Mouse (Mus musculus) CH12.LX (cell line): ENCODE measurements around the gene Hoxc10. TPM values are rescaled to one million over a fixed set of nuclear protein-coding genes. Genes with fewer than 3 reads are reported as not detected.
A peak's percentile ranks its signal among the peaks of the same experiment; 100 is the strongest.

Experiments
- DNase-seq: peaks from one replicate; pipeline ENCODE4 v3.0.0-alpha.2; 2013; ENCODE audit errors: extremely low read depth
- H3K27ac ChIP-seq: 2 replicates; pipeline ENCODE4 v1.5.1; 2012; ENCODE audit warnings: low read depth, mild to moderate bottlenecking, control low read depth, moderate library complexity; ENCODE audit not compliant: insufficient read depth
- H3K27me3 ChIP-seq: replicated peaks from 2 replicates; pipeline ENCODE3; 2012; ENCODE audit warnings: inconsistent platforms
- H3K36me3 ChIP-seq, 2 experiments: replicated peaks in 1 of 2; 2 replicates each; pipeline versions ENCODE3 to v1.6.1; 2012; ENCODE audit warnings: inconsistent platforms in 1 of 2, low read length in 1 of 2, mild to moderate bottlenecking in 1 of 2, mixed read lengths in 1 of 2, moderate library complexity in 1 of 2; ENCODE audit not compliant: control insufficient read depth in 1 of 2, insufficient read depth in 1 of 2
- H3K4me1 ChIP-seq, 2 experiments: 2 replicates each; pipeline ENCODE4 v1.6.1; 2012; ENCODE audit warnings: inconsistent platforms in 1 of 2, moderate library complexity in 1 of 2; ENCODE audit not compliant: insufficient read depth in 2 of 2, control insufficient read depth in 1 of 2
- H3K4me2 ChIP-seq: 2 replicates; pipeline ENCODE4 v1.6.1; 2012; ENCODE audit warnings: low read depth, mild to moderate bottlenecking, control low read depth; ENCODE audit not compliant: poor library complexity, insufficient read depth, severe bottlenecking
- H3K4me3 ChIP-seq, 3 experiments: fragments of 150-350 bp in 1 of 3; sonication (generic) in 1 of 3; replicated peaks in 1 of 3; 2 replicates each; pipeline versions ENCODE3 to v1.5.1; 2011 to 2012; ENCODE audit warnings: low read depth in 2 of 3, low read length in 2 of 3, mild to moderate bottlenecking in 2 of 3, moderate library complexity in 2 of 3, control low read depth in 1 of 3, improper control_type of control experiment in 1 of 3, inconsistent platforms in 1 of 3, mixed read lengths in 1 of 3; ENCODE audit not compliant: poor library complexity in 1 of 3
- H3K79me2 ChIP-seq: replicated peaks from 2 replicates; pipeline ENCODE4 v1.6.1; 2012; ENCODE audit warnings: mild to moderate bottlenecking, moderate library complexity; ENCODE audit not compliant: control insufficient read depth, poor library complexity, insufficient read depth, severe bottlenecking; ENCODE audit errors: extremely low read depth
- H3K9ac ChIP-seq: 2 replicates; pipeline ENCODE4 v1.6.1; 2012; ENCODE audit warnings: low read depth, mild to moderate bottlenecking, control low read depth, moderate library complexity; ENCODE audit not compliant: insufficient read depth
- H3K9me3 ChIP-seq: replicated peaks from 2 replicates; pipeline ENCODE3; 2012; ENCODE audit warnings: low read length, inconsistent platforms, mixed read lengths
- BHLHE40 ChIP-seq: IDR thresholded peaks from 2 replicates; pipeline ENCODE4 v1.6.1; 2011; ENCODE audit warnings: mild to moderate bottlenecking, low read depth, low read length, improper control_type of control experiment
- CHD2 ChIP-seq: IDR thresholded peaks from 2 replicates; pipeline ENCODE4 v1.6.1; 2011; ENCODE audit warnings: low read length, improper control_type of control experiment
- CTCF ChIP-seq, 2 experiments: IDR thresholded peaks in 1 of 2; conservative IDR thresholded peaks in 1 of 2; 2 replicates each; pipeline ENCODE4 v1.5.1; 2011 to 2012; ENCODE audit warnings: low read depth in 2 of 2, low read length in 2 of 2, improper control_type of control experiment in 1 of 2, inconsistent platforms in 1 of 2, mild to moderate bottlenecking in 1 of 2, moderate library complexity in 1 of 2
- E2F4 ChIP-seq: IDR thresholded peaks from 2 replicates; pipeline ENCODE4 v1.6.1; 2011; ENCODE audit warnings: low read depth, low read length, improper control_type of control experiment; ENCODE audit not compliant: insufficient replicate concordance
- ELF1 ChIP-seq: IDR thresholded peaks from 2 replicates; pipeline ENCODE4 v1.6.1; 2014; ENCODE audit warnings: low read depth, mild to moderate bottlenecking, inconsistent platforms, low read length, improper control_type of control experiment
- ETS1 ChIP-seq: conservative IDR thresholded peaks from 2 replicates; pipeline ENCODE4 v1.6.1; 2012; ENCODE audit warnings: low read depth, mild to moderate bottlenecking, inconsistent platforms, low read length, improper control_type of control experiment, moderate library complexity
- GABPA ChIP-seq: IDR thresholded peaks from 2 replicates; pipeline ENCODE4 v1.6.1; 2012; ENCODE audit warnings: low read depth, low read length, improper control_type of control experiment, inconsistent platforms; ENCODE audit not compliant: insufficient replicate concordance
- IRF4 ChIP-seq: IDR thresholded peaks from 2 replicates; pipeline ENCODE4 v1.6.1; 2014; ENCODE audit warnings: low read depth, mild to moderate bottlenecking, inconsistent platforms, low read length, improper control_type of control experiment
- JUN ChIP-seq: IDR thresholded peaks from 2 replicates; pipeline ENCODE4 v1.6.1; 2011; ENCODE audit warnings: low read depth, mild to moderate bottlenecking, low read length, improper control_type of control experiment, moderate library complexity; ENCODE audit not compliant: insufficient read depth
- KAT2A ChIP-seq: IDR thresholded peaks from 2 replicates; pipeline ENCODE4 v1.6.1; 2012; ENCODE audit warnings: low read length, improper control_type of control experiment, inconsistent platforms; ENCODE audit not compliant: insufficient replicate concordance
- MAZ ChIP-seq: IDR thresholded peaks from 2 replicates; pipeline ENCODE4 v1.6.1; 2012; ENCODE audit warnings: low read depth, mild to moderate bottlenecking, inconsistent platforms, low read length, improper control_type of control experiment, moderate library complexity
- MXI1 ChIP-seq: IDR thresholded peaks from 2 replicates; pipeline ENCODE4 v1.6.1; 2011; ENCODE audit warnings: mild to moderate bottlenecking, low read depth, low read length, improper control_type of control experiment
- NRF1 ChIP-seq: IDR thresholded peaks from 2 replicates; pipeline ENCODE4 v1.6.1; 2014; ENCODE audit warnings: low read depth, mild to moderate bottlenecking, inconsistent platforms, low read length, improper control_type of control experiment, moderate library complexity
- RCOR1 ChIP-seq: conservative IDR thresholded peaks from 2 replicates; pipeline ENCODE4 v1.6.1; 2012; ENCODE audit warnings: low read depth, mild to moderate bottlenecking, inconsistent platforms, low read length, improper control_type of control experiment
- SIN3A ChIP-seq: IDR thresholded peaks from 2 replicates; pipeline ENCODE4 v1.6.1; 2012; ENCODE audit warnings: low read length, improper control_type of control experiment, inconsistent platforms
- USF2 ChIP-seq: conservative IDR thresholded peaks from 2 replicates; pipeline ENCODE4 v1.6.1; 2011; ENCODE audit warnings: low read depth, low read length, improper control_type of control experiment
- ZKSCAN1 ChIP-seq: IDR thresholded peaks from 2 replicates; pipeline ENCODE4 v1.6.1; 2012; ENCODE audit warnings: low read depth, inconsistent platforms, low read length, improper control_type of control experiment, borderline replicate concordance
- dilution Hi-C: fragments of 300-500 bp; cut with MboI; formaldehyde crosslinking; loops from 2 replicates; pipeline ENCODE4 v1.14.3; 2020; ENCODE audit warnings: low sequenced_read_pairs; ENCODE audit not compliant: extremely low pct_unique_long_range_greater_than_20kb, extremely low pct_ligation_motif_present
- in situ Hi-C: fragments of 300-500 bp; cut with MboI; formaldehyde crosslinking; loops from 3 replicates; pipeline ENCODE4 v1.14.3; 2019; ENCODE audit warnings: low sequenced_read_pairs, low pct_ligation_motif_present, low pct_unique_long_range_greater_than_20kb, mixed read lengths
- polyA plus RNA-seq: library from polyadenylated mRNA; unstranded; fragments of >175 nt; gene quantifications from 2 replicates; pipeline ENCODE4 v1.2.1, GENCODE M21; 2012; ENCODE audit warnings: low read depth; ENCODE audit not compliant: insufficient read length
- total RNA-seq, 2 experiments: library from RNA; depleted of rRNA; stranded (reverse); fragments of 300-350 nt in 1 of 2; fragments of >200 nt in 1 of 2; gene quantifications; 2 replicates each; pipeline ENCODE4 v1.2.3; 2012 to 2014

Gene Hoxc10
- total and polyA plus RNA-seq, 3 experiments, result 0.11 TPM; not detected in 2

DNA sequence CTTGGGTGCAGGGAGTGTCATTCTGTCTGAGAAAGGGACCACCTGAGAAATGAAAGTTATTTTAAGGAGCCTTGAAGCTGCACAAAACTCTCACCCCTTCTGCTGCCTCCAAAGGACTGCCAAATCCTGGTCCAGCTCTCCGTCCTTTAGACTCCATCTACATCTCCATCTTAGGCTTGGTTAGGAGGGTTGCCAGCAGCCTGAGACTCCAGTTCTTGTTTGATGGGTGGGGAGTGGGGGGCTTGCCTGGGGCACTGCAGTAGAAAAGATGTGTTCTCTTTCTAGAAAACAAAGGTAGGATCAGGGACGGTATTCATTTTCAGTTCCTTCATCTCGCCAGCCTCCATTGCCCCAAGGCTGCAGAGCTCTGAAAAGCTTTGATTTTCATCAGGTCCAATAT, 30.8 kb downstream of the Hoxc10 start:
- H3K36me3 ChIP-seq, result no peaks in the 10 kb centered on the region
- no peaks in the 10 kb centered on the region for H3K9me3 ChIP-seq
- no peak overlapping the region for H3K9ac ChIP-seq
- H3K4me1 ChIP-seq, result peaks cover 4 to 40% of the 10 kb centered on the region in 2 experiments; a peak in 3 of 4 replicates
- peaks cover 13% of the 10 kb centered on the region for H3K27me3 ChIP-seq
- in situ Hi-C loops, result no loop called here
- H3K4me2 ChIP-seq, result no peak overlapping the region
- TF ChIP-seq GABPA (no peak), SIN3A (no peak), RCOR1 (no peak), MXI1 (no peak), JUN (no peak), NRF1 (no peak), ETS1 (no peak), MAZ (no peak), CHD2 (no peak), ZKSCAN1 (no peak), IRF4 (no peak), USF2 (no peak), KAT2A (no peak)
- H3K79me2 ChIP-seq, result no peaks in the 10 kb centered on the region
- no peak overlapping the region for H3K4me3 ChIP-seq
- H3K27ac ChIP-seq, result no peak overlapping the region
- DNase-seq, result no peak
- dilution Hi-C loops, result loop anchor here (10.0 kb wide), 1 partner anchor 177 kb away; no protein-coding TSS in a partner anchor

DNA sequence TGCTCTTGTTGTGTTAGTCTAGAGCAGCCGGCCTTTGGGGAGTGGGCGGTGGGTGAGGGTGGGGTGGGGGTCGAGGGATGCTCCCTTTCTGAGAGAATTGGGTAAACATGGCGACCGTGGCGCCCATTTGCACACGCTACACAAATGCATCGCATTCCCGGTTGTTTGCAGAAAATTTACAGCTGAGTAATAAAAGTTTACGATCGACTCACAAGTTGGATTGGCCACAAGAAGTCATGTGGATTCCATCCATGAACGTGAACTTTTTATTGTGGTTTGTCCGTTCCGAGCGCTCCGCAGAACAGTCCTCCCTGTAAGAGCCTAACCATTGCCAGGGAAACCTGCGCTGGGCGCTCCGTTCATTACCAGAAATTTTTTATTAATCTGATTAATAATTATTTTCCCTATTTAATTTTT, 31.4 kb downstream of the Hoxc10 start, which contains the start of gene Hoxc6:
Gene Hoxc6, plus strand, starts transcription at position 319 of the 417 bp plus-strand sequence.
- no peak for DNase-seq
- dilution Hi-C loops, result loop anchor here (10.0 kb wide), 1 partner anchor 177 kb away; no protein-coding TSS in a partner anchor
- peaks cover 13% of the 10 kb centered on the region for H3K27me3 ChIP-seq
- peak within 1 kb of the TSS; percentile 63 to 87 (median 66) for H3K4me3 ChIP-seq
- H3K4me2 ChIP-seq, result peak within 1 kb of the TSS; percentile 65
- peak within 1 kb of the TSS; percentile 84 for H3K9ac ChIP-seq
- H3K27ac ChIP-seq, result peak within 1 kb of the TSS; percentile 58
- in situ Hi-C loops, result no loop called here
- H3K9me3 ChIP-seq, result no peaks in the 10 kb centered on the region
- H3K79me2 ChIP-seq, result no peaks in the 10 kb centered on the region
- H3K36me3 ChIP-seq, result no peaks in the 10 kb centered on the region
- TF ChIP-seq JUN (no peak), ETS1 (no peak), CTCF (conservative IDR thresholded peaks at IDR 0.05 in 1 of 2, IDR thresholded peaks at IDR 0.05 in 1 of 2; ENCODE audit: low read depth in 2 of 2, low read length in 2 of 2) (no peak), BHLHE40 (no peak), ELF1 (no peak), KAT2A (no peak), USF2 (no peak), E2F4 (no peak)
- peaks cover 8 to 45% of the 10 kb centered on the region in 2 experiments for H3K4me1 ChIP-seq
